Mouse (Mus musculus): ENCODE data around the gene Fat1. TPM values are rescaled to one million over a fixed set of nuclear protein-coding genes. Genes with fewer than 3 reads are reported as not detected.
A peak's percentile ranks its signal among the peaks of the same experiment; 100 is the strongest.

Gene Fat1
- total RNA-seq, 1 experiment from 2014 or later = not detected

DNA sequence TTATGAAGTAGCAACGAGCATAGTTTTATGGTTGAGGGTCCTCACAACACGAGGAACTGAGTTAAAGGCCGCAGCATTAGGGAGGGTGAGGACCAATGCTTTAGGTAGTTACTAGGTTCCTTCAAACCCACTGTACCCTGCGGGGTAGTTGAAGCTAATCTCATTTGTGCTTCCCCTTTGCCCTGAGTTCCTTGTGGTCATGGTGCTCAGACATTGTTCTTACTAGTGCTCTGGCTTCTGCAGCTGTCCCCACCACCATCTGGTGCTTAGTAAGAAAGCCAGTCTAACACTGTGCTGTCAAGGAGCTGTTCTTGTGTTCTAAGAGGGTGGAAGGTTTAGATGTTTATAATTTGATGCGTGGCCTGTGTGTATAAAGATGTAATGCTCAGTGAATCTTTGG lies 25.7 kb downstream of the Fat1 start:
- no peak for ATAC-seq (replicated peaks; ENCODE audit: low read depth, poor library complexity, severe bottlenecking)

DNA sequence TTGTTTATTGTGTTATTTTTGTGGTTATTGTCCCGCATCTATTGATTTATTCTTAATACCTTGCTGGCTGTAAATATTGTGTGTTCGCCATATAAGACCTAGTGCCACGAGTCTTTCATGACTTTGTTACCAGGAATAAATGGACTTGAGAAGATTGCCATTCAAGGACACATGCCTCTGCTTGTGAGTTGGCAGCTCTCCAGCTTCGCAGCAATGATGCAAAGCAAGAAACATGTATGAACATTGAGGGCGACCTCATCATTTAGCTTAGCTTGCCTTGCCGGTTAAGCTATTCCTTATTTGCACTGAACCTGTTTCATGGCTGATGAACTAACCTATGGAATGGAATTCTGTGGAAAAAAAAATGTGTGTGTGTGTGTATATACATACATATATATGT lies 26.2 kb downstream of the Fat1 start:
- no peak for ATAC-seq (replicated peaks; ENCODE audit: low read depth, poor library complexity, severe bottlenecking)

DNA sequence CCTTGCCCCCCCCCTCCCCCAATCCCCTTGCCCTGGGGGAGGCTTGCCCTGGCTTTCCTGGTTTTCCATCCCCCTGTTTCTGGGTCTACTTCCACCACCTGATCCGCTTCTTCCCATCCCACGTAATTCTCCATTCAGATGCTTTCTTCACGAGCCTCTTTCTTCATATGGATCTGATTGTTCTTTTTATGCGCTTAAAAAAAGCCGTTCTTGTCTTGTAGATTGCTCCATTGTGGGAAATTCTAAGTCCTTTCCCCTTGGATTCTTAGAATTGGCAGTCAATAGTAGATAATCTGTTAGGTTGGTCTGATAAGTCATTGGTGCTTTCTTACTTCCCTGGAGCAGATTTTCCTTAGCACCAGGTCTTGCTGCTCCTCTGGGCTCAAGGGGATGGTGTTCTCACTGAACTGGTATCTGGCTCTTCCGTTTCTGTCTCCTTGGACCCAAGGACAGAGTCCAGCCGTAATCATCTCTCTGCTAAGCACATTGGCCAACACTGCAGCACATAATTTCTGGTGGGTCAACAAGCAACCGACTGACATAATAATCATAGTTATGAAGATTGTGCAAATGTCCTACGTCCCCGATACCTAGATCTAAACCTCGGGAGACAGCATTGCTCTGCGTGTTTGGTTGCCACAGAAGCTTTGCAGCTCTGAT lies 27.5 kb downstream of the Fat1 start:
- no peak for ATAC-seq (replicated peaks; ENCODE audit: low read depth, poor library complexity, severe bottlenecking)

DNA sequence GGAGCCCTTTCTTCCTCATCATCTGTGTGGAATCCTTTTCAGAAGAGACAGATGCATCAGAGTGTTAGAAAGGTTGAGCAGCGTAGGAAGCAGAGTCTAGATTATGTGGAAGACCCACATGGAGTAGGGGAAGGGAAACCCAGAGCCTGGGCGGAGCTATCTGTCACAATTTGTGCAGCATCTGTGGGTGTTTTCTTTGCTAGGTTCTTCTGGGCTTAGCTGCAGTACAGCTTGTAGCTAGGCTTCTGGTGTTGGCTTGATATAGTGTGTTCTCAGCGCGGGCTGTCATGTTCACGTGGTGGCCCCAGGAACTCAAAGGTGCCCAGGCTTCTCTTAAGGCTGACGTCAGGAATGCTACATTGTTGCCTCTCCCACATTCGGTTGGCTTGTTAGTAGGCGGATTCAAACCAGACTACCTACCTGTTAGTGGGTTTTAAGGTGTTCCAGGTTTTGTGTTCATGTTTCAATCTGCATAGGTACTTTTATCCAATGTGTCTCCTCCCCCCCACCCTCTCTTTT lies 32.3 kb downstream of the Fat1 start:
- ATAC-seq (replicated peaks; ENCODE audit: low read depth, poor library complexity, severe bottlenecking) = no peak

DNA sequence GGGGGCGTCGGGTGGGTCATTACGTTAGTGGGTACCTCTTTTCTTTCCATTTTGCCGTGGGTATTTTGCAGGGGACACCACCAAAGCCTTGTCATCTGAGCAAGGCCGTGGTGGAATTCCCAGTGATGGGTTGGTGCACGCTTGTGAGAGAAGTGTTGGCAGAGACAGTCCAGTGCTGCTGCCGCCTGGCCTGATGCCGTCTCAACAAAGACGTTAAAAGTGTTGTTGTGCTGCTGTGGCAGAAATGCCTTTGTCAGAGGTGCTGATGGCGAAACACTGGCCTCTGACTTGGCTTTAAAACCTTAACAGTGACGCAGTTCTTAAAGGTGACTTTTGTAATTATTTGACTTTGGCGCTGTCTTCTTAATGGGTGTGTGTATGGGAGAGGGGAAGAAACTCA lies 34.8 kb downstream of the Fat1 start:
- no peak for ATAC-seq (replicated peaks; ENCODE audit: low read depth, poor library complexity, severe bottlenecking)

DNA sequence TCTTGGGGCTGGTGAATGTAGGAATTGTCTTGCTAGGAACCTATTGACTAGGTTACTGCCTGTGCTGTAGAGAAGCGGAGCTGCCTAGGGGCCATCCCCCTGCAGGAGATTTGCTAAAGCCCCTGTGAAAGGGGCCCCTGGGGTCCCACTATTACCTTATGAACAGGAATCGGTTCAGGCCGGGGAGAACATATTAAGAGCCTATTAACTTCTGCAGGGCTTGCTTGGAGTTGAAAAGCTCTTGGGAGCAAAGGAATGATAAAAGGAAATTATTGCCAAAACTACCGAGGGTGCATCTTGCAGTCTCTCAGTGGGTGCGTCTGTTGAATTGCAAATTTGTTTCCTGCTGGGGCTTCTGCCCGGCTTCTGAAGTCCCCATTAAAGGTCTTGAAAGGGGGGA lies 36.1 kb downstream of the Fat1 start:
- ATAC-seq (replicated peaks; ENCODE audit: low read depth, poor library complexity, severe bottlenecking) = no peak

DNA sequence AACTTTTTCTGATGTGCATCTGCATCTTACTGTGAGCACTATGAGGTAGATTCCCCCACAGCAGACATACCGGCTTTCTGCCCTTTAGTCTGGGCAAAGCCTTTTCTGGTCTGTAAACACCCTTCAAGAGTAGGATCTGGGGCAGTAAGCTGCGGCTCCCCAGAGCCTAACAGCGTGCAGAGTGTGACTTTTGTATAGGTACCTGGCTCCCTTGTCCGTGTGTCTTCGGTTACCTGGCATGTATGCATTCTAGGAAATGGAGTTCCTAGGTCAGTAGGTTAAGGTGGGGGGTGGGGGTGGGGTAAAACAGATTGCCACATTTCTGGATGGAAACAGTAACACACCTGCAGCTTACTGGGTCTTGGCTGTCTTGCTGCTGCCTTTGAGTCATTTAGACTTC lies 36.7 kb downstream of the Fat1 start:
- ATAC-seq (replicated peaks; ENCODE audit: low read depth, poor library complexity, severe bottlenecking) = no peak

DNA sequence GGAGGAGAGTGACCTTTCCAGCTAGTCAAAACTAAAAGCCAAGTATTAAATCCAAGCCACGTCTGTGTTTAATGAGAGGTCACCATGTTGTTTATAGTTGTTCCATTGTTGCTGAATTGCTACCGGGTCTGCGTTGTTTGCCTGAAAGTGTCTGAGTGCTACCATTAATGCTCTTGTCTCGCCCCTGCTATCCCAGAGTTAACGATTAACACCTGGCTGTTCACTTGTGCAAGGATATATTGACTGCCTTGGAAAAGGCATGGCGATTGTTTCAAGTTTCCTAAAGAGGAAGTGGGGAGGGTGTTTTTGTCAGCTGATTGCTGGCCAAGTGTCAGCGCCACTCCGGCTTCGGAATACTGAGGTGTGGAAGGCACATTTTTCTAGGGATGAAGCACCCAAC lies 39.9 kb downstream of the Fat1 start:
- no peak for ATAC-seq (replicated peaks; ENCODE audit: low read depth, poor library complexity, severe bottlenecking)

DNA sequence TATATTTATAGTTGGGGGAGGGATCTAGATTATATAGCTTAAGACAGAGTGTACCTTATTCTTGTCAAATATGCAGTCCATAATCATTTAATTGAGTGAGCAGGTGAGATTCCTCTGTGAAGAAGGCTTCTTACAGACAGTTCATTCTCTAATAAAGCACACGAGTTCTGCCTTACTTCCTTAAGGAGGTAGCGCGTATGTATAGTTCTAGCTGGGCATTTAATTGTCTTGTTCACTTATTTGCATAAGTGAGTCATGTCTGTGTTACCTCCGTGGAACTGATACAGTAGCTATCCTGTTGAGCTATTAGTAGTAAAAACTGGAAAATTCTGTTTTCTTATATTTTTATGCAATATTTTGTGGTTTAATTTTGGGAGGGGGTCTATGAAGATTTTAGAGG lies 40.4 kb downstream of the Fat1 start:
- no peak for ATAC-seq (replicated peaks; ENCODE audit: low read depth, poor library complexity, severe bottlenecking)

DNA sequence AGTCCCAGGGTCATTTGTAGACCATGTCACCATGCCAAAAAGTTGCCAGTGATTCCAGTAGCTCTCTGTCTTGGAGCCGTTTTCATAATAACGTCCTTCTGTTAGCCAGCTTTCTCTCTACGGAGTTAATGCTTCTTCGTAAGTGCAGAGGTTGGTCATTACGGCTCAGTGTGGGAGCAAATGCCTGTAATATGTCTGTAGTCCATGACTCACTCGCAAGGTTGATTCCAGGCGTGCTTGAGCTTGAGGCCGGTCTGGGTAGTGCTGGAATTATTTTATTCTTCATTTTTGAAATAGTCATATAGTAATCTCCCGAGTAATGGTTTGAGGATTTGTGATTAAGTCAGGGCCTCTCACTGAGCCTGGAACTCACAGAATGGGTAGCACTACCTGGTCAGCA lies 43.4 kb downstream of the Fat1 start:
- no peak for ATAC-seq (replicated peaks; ENCODE audit: low read depth, poor library complexity, severe bottlenecking)

DNA sequence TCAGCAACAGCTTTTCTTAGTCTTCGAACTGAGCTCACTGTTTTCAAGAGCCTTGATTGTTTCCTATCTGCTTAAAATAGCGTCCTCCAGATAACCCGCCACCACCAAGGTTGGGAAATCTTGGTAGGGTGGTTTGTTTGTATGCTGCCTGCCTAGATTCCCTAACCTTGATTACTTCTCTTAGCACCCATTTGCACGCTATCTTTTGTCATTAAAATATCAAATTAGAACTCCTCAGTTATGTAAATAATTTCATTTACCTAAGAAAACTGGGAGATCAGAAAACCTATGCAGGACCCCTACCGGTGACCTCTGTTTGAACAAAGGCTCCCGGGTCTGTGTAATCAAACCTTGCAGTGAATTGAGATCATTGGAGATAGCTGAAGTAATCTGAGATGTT lies 44.0 kb downstream of the Fat1 start:
- no peak for ATAC-seq (replicated peaks; ENCODE audit: low read depth, poor library complexity, severe bottlenecking)

DNA sequence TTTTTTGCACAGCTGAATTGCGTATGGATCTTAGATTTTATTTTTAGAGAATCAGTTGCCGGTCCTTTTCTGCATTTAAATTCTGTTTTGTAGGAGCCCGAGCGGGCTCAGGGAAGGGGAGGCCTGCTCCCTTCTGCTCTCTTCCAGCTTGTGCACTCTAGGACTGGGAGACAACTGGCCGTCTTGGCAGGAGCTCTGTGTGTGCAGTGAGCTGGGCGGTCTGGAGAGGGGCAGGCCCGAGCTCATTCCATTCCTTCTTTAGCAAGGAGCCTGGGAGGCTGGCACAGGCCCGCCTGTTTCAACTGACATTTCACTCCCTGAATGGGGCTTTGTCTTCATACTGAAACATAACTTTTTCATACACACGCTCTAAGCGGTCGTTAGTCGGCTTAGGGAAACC lies 44.8 kb downstream of the Fat1 start:
- no peak for ATAC-seq (replicated peaks; ENCODE audit: low read depth, poor library complexity, severe bottlenecking)

DNA sequence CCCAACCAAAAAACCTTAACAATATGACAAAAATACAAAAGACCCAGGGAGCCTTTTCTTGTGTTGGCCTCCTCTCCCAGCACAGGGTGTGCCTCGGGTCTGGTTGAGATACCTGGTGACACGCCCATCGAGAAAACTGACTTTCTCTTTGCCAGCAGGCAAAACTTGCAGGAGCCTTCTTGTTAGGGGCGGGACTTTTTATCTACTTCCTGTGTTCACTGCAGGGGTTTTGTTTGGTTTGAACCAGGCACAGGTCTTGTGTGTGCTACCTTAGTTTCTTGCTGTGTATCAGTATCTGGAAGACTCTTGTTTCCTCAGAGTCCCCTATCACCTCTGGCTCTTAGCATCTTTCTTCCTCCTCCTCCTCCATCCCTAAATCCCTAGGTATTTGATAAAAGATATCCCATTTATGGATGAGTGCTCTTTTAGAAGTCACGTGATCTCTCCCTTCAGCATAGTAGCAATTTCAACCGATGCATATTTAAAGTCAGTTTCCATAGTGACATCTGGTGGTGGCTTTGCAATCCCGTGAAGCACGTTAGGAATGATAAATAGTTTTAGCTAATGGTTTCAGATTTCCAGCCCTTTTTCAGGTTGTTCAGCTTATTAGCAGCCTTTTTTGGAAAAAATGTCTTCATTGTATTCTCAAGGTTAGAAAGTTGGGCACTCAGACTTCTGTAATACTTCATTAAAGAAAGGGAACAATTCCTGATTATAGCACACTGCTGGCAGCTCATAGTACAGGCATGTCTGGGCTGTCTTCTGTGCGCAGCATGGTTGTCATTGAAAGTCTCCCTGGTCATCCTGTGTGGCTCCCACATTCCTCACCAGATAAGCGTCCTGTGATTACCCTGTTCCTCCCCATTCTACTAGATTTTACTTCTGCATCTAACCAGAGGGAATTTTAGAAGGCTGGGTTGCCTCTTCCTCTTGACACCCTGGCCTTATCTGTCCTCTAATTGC lies 50.4 kb downstream of the Fat1 start:
- no peak for ATAC-seq (replicated peaks; ENCODE audit: low read depth, poor library complexity, severe bottlenecking)

DNA sequence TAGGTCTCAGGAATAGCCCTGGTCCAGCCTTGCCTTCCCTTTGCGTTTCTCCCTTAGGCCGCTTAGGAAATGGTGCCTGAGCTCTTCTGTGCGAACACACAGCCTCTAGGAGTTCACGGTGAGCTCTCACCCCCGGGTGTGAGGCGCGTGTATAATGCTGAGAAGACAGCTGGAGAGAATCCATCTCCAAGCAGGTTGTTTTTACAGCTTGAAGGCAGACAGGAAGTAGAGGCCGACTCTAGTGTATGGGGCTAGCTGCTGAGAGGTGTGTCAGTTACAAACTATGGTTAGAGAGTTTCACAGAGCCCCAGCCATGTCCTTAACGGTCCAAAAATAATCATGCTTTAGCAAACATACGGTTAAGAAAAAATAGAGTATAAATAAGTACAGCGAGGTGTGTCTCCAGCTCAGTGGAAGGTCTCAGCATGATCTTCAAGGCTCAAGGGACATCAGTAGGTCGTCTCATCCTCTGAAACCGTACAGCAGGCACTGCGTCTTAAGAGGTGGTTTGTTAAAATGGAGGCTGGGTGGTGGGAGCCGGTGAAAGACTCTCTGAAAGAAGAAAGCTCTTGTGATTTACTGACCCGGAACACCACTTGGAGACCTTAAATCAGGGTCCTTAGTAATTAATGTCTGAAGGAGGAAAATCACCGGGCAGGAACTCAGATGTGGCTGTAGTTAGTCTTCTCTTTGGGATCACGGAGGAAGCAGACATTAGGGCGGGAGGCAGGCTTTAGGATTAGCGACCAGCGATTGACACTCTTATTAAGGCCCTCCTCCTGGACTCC lies 56.6 kb downstream of the Fat1 start:
- ATAC-seq (replicated peaks; ENCODE audit: low read depth, poor library complexity, severe bottlenecking) = no peak

DNA sequence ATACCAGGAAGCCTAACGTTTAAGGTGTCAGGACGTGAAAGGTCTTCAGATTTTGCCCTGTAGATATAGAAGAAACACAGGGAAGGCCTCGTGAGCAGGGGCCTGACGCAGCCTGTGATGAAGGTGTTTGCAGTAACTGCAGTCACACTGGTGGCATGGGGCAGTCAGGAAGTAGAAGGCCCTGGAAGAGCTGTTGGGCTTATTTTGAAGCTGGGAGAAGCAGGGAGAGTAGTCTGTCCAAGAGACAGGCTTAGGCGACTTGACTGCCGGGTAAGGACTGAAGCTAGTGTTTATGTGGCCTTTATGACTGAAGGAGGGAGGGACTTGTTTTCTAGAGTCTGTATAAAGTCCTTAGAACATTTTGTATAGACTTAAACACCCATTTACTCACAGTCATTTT lies 57.4 kb downstream of the Fat1 start:
- no peak for ATAC-seq (replicated peaks; ENCODE audit: low read depth, poor library complexity, severe bottlenecking)

DNA sequence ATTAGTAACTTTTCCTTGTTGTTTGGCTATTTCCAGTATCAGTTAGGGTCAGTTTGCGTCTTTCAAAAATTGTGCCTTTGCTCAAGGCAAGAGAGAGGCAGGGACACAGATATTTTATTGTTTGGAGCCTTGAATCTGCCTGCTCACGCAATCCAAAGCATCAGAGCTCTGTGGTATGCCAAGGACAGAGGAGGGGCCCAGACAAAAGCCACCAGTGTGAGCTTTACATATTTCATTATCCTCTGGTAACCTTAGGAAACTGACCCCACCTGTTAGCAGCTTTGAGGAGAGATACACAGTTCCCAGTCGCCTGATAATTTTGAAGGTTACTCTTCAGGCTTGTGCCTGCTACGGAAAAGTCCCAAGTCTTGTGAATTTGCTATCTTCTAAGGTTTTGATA lies 58.1 kb downstream of the Fat1 start:
- ATAC-seq (replicated peaks; ENCODE audit: low read depth, poor library complexity, severe bottlenecking) = no peak

DNA sequence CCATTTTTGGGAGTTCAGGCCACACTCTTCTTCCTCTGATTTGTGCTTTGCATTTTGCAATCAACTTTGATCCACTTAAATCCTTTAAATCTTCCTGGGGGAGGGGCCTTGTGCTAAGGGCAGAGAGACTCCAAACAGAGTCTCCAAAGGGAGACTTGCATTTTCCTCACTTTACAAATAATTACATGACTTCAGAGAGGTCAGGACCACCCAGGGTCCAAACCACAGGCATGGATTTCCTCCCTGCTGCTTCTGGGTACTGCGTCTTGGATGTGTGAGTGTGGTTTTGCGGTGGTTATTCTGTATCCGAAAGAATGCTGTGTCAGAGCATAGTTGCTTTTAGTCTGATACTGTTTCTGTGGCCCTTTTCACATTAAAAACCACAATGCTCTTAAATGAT lies 61.2 kb downstream of the Fat1 start:
- ATAC-seq (replicated peaks; ENCODE audit: low read depth, poor library complexity, severe bottlenecking) = no peak

DNA sequence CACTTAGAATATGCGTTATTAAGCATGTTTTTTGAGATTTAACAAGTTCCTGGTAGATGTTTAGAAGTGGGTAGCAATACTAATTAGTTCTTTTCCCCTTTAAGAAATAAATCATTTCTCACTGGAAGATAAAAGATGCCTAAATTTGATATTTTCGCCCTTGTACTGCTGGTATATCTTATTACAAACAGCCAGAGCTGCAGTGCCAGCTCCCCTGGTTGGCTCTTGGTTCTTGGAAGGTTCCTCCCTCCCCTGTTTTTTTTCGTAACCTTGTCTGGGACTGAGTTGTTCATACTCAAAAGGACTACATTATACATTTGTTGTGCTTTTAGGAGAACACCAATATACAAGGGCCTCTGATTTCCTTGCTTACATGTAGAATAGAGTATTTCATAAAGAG lies 62.1 kb downstream of the Fat1 start:
- no peak for ATAC-seq (replicated peaks; ENCODE audit: low read depth, poor library complexity, severe bottlenecking)

DNA sequence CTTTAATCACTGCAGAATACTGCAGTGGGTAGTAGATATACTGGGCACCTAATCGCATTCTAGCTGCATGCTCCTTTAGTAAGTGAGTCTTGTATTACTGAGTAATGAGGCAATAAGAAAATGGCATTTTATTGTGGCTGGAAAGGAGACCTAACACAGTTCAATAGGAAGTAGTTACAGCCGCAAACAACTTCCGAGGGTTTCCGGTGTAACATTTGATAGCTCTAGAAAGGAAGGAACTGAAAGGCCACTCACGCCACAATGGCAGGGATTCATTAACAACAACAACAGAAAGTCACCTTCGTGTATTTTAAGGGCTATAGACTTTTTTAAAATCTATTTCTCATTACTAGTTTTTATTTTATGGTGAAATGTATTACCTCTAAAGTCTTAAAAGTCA lies 62.6 kb downstream of the Fat1 start:
- ATAC-seq (replicated peaks; ENCODE audit: low read depth, poor library complexity, severe bottlenecking) = peak; percentile 68

DNA sequence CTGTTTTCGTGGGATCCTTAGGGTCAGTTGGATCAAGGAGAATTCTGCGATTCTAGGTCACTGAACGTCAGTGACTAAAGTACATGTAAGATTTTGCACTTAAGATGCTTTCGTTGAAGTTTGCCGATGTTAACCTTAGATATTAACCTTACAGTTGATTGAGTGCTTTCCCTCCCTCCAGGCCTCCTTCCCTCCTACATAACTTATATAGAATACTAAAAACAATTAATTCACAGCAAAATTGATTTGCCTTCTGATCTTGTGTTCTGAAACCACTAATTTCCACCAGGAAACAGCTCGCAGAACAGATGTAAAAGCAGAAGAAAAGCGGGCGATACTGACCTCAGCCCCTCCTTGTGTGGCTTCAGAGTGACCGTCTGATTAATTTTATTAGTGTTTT lies 63.0 kb downstream of the Fat1 start:
- no peak for ATAC-seq (replicated peaks; ENCODE audit: low read depth, poor library complexity, severe bottlenecking)
